Mouse (Mus musculus) T-cell, adult 2 months (primary cell): ENCODE measurements around the gene Sds.
A peak's percentile ranks its signal among the peaks of the same experiment; 100 is the strongest.

ENCODE experiments used
- DNase-seq: peaks from one replicate; pipeline ENCODE4 v3.0.0; 2022; ENCODE audit warnings: low spot score

Sds gene

DNA sequence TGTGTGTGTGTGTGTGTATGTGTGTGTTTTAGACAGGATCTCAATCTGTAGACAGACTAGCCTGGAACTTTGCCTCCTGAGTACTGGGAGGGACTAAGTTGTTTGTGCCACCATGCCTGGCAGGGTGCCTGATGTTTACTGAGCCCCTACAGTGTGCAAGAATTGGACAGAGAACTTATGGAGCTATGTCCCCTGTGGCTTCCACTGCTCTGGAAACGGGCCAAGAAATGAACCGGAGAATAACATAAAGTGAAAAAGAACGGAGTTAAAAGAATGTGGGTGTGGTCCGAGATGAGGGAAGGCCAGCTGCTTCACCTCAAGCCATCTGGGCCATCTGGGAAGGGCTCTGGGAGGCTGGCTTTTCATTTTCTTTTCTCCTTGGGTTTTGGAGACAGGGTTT is 38.4 kb downstream of the Sds start:
- no peak for DNase-seq

GRCm38 (mm10) chr5:120515451-120515850 is 39.1 kb downstream of the Sds start:
- no peak for DNase-seq

- DNase-seq = no peak
Measured at GRCm38 (mm10) chr5:120516221-120516984, 40.1 kb downstream of the Sds start.

DNA sequence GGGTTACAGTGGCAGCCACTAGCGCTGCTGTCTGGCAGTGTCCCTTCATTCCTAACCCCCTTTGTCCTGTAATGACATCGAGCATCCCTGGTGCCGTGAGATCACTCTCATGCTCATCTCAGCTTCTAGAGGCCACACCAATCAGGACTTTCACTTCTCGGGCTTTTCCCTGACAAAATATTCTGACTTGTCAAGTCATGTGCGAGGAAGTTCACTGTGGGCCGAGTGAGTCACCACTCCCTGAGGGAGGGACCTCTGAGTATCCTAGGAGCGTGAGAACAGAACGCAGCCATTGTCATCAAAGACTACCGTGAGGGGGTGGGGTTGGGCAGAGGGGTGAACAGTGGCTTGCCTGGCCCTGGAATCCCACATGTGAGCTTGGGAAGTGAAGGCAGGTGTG is 41.2 kb downstream of the Sds start:
- DNase-seq = no peak

DNA sequence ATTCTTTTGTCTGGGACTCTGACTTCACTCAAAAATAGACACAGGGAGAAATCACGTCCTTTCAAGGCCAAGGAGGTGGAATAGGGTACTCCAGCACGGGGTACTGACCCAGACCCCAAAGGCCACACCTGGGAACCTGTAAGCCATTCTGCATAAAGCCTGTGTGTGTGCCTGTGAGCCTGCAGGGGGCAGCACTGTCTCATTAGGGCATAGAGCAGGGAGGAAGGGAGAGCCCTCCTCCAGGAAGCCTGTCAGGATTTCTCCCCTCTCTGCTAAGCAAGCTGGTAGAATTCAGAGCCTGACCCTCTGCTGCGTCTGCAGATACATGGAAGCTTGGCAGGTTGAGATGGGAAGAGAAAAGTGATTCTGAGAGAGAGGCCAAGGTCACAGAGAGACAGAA is 46.3 kb downstream of the Sds start:
- DNase-seq = peak; percentile 37

GRCm38 (mm10) chr5:120524736-120525135 is 48.4 kb downstream of the Sds start:
- DNase-seq = no peak

GRCm38 (mm10) chr5:120525737-120526136 is 49.4 kb downstream of the Sds start:
- DNase-seq = no peak

GRCm38 (mm10) chr5:120526311-120526710 is 50.0 kb downstream of the Sds start:
- no peak for DNase-seq

DNA sequence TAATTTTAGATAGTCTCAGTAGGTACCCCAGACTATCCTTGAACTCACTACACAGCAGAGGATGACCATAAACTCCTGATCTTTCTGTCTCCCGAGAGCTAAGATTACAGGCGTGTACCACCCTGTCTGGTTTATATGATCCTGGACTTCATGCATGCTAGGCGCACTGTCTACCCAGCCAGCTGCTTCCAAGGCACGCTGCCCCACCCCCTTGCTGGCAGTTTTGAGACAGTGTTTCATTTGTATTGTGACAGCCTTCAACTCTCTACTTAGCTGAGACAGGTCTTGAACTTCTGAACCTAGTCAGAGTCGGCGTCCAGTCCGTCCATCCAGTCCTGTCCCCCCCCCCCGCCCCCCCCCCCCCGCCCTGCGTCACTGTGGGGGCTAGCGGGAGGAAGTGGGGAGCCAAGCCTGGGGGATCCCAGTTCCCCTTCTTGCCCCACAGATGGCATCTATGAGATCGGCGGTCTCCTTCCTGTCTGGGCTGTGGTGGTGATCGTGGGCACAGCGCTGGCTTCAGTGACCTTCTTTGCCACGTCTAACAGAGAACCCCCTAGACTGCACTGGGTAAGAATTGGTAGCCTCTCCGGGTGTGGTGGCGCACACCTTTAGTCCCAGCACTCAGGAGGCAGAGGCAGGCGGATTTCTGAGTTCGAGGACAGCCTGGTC is 51.1 kb downstream of the Sds start:
- DNase-seq = no peak

DNA sequence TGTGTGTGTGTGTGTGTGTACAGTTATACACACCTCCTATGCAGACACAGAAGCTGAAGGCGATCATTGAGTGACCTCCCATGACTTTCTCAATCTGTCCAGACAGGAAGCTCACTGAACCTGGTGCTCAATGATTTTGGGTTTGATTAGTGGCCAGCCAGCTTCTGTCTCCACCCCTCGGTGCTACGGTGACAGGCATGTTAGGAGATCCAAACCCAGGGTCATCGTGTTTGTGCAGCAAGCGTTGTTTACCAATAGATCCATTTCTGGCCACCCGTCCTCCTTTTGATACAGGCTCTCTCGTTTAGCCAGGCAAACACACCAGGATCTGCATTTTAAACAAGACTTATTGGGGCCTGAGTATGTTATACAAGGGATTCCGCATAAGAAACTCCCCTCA is 55.3 kb downstream of the Sds start:
- DNase-seq = no peak
